Mouse (Mus musculus) urinary bladder, postnatal 36 days (tissue): ENCODE measurements around the gene Akr1a1.
"Not testable (repeated sequence)": the region's sequence is repeated elsewhere in the genome, so short reads cannot be mapped to it uniquely, and the experiment has no call there.

Source experiments
- DNase-seq, 2 experiments: peaks; one replicate each; pipeline ENCODE4 v3.0.0; 2022; ENCODE audit warnings: low spot score in 2 of 2, mixed read lengths in 1 of 2

Akr1a1 gene

DNA sequence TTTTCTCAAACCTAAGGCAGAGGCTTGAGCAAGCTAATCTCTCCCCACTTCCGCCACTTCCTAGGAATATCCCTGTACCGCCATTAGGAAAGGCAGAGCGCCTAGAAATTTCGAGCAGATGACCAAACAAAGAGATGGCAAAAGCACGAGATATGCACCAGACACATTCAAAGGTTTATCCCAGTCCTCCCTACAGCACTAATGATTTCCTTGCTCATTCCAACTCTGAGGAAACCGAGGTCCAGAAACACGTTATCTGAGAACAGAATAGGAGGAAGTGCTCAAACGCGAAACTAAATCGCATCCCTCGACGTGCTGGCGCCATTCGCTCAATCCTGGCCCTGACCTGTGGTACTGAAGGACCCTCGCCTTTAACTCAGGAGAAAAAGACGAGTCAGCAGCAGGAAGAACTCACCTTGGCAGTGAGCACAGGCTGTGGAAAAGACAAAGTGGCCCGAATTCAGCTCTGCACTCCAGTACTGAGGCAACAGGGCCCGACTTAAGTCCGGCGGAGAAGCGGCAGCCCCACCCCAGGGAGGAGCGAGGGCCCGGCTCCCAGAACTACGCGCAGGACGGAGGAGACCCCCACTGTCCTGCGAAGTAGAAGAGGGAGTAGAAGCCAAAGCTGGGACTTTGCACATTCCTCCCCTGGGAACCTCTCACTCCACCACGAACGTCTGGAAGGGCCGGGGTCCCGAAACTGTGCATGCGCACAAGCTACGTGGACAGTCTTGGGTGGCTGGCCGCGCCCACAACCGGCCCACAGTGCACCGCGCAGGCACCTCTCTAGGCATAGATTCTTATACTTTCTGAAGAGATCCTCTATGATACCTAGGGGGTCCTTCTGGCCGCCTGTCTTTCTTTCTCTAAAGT is at the start of gene Akr1a1:
Gene Akr1a1 (minus strand): TSS at position 757 of the 873 bp plus-strand sequence.
- DNase-seq = peak; percentile 91

DNA sequence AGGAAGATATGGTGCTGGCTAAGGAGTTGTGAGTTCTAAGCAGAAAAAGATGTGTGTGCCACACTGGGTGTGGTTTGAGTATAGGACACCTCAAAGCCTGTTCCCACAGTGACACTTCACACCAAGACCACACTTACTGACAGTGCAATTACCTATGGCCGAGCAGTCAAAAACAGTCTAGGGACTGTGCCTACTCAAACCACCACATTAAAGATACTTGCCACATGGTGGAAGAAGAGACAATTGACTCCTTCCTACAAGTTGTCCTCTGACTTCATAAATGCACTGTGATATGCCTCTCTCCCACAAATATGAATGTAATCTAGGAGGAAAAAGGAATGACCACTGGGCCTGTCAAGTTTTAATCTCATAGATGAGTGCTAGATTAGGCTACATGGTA is 49.5 kb upstream of the Akr1a1 start:
- no peak for DNase-seq

DNA sequence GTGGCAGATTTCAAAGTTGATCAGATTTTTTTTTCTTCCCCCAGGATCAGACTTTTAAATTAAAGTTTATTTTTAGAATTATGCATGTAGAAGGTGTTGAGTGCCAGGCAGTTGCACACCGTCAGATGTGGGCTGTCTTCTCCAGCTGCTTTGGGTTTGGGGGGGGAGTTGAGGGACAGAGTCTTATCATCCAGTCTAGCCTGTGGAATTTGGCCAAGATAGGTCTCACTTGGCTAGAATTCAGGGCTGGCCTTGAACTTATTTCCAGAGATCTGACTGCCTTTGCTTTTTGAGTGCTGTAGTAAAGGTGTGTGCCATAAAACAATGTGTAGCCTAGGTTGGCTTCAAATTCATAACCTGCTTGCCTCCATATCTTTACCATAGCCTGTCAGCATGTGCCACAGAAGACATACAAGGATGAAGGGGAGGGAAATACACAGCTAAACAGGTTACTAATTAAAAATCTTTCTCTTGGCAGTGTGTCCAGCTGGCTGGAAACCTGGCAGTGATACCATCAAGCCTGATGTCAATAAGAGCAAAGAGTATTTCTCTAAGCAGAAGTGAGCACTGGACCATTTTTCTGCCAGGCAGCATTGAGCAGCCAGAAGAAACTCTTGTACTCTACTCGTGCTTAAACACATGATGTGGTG is 47.3 kb upstream of the Akr1a1 start:
- DNase-seq = no peak

DNA sequence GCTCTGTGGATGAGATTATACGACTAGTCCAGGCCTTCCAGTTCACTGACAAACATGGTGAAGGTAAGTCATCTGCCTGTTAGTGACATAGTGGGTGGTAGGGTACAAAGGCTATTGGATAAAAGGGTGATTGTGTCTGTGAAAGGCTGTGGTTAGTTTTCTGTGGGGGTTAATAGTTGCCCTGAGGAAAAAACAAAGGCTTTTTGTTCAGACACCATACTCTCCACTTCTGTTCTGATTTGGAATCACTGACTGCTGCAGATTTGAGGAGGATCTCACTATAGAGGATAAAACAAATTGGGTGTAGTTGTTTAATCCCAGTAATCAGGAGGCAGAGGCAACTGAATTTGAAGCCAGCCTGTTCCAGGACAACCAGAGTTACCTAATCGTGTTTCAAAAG is 42.3 kb upstream of the Akr1a1 start:
- no peak for DNase-seq

DNA sequence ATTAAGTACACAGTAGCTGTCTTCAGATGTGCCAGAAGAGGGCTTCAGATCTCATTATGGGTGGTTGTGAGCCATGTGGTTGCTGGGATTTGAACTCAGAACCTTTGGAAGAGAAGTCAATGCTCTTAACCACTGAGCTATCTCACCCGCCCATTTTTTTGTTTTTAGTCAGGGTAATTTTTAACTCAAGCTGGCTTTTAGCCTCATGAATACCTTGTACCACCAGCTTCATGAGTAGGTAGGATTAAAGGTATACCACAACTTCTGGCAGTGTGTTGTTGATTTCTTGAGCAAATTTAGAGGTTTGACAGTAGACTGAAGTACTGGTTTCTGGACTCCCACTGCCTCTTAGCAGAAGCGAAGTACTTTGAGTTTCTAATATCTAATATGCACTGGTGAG is 40.7 kb upstream of the Akr1a1 start:
- DNase-seq = no peak

DNA sequence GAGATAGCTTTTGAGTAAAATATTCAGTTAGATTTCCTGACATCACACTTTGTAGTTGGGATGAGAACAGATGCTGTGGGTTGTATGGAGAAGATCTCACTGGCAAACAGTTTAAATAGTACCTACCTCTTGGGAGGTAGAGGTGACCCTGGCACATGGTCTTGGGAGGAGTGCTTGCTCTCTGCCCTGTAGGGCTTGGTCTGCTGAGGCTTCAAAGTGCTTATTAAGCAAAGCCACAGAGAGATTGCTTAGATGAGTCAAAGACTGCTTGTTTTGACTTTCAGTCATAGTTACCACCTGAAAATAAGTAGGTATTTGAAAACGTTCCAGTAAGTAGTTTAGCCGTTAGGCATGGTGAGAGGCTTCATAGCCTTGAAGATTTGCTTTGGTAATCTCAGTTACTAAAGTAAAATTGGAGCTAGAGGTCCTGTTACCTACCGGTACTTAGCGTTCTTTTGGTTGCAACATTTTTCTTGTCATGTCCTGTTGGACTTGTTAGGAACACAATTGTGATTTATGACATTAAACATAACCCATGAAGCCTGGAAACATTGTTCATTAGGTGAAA is 37.9 kb upstream of the Akr1a1 start:
- DNase-seq = no peak

DNA sequence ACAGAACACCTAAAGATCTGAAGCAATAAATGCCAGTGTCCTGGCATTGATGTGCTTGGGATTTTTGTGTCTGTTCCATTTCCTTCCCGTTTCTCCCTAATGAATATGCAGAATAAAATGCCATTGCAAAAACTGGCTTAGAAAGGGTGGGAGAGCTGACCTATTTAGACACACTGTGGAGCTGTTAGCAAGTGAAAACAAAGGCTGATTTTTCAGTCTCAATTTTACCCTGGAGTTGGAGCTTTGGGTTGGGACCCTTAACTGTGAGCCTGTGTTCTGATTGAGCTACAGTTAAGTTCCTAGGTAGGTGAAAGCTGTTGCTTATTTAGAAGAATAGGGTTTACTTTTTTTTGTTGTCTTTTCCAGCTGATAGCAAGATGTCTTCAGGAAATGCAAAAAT is 35.6 kb upstream of the Akr1a1 start:
- no peak for DNase-seq

DNA sequence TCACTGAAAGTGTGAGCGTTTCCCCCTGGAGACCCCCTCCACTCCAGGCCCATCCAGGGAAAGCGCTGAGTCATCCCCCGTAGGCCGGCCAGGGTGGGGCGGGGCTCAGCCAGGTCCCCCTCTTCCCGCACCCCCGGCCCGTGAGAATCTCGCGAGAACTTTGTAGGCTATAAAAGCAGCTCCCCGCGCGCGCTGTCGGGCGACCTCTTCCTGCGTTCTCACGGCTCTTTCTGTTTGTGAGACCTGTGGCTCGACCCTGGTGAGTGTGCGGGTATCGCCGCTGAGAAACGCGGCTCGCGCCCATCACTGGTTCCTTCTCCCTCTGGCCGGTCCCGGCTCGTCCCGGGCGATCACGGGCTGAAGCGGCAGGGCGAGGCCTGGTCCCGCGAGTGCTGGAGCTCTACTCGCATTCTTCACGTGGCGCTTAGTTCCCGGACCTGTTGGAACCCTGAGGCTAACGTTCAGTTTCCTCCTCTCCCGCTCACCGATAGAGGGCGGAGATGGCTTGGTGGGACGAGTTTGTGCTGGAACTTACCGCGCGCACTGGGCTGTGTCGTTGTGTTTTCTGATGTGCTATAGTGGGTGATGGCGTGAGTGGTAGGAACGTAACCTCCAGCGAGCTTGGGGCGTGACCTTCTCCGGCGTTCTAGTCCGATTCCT is 34.1 kb upstream of the Akr1a1 start, which contains the start of gene Prdx1:
Gene Prdx1 (plus strand): TSS at position 143 of the 660 bp plus-strand sequence.
- DNase-seq = peak; percentile 96

DNA sequence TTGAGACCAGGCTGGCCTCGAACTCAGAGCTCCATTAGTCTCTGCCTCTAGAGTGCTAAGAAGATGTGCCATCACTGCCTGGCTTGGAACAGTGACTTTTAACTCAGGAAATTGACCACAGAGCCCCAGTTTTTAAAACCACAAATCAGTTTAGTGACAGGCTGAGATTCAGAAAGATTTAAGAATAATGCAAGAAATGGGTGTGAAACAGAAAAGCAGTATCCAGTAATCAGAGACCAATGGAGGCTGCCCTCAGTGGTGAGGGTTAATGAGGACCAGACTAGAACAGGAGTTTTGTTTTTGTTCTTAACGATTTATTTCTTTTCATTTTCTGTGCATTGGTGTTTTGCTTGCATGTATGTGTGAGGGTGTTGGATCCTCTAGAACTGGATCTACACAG is 33.2 kb upstream of the Akr1a1 start:
- DNase-seq = no peak

DNA sequence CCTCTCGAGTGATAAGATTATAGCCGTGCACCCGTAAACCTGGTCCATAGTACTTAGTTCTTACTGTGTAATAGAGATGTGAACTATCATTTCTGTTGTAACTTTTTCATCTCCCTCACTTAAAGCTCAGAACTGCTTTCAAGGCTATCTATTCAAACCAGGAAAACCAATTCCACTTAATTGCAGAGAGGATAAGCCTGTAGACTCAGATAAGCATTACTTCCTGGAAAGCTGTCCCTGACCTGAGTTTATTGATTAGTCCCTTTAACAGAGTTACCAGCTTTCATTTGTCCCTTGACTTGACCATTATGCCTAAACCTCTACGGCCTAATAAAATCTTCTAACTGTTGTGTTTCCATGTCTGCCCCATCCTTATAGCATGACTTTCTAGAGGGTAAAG is 32.5 kb upstream of the Akr1a1 start:
- DNase-seq = no peak

DNA sequence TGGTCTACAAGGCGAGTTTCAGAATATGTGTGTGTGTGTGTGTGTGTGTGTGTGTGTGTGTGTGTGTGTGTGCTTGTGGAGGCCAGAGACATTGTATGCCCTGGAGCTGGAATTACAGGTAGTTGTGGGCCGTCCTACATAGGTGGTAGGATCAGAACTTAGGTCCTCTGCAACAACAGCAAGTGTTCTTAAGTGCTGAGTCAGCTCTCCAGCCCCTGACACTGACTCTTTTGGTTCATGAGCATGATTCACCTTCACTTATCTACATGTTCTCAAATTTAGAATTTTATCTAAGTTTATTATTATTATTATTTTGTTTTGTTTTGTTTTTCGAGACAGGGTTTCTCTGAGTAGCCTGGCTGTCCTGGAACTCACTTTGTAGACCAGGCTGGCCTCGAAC is 29.0 kb upstream of the Akr1a1 start:
- not testable (repeated sequence) for DNase-seq

DNA sequence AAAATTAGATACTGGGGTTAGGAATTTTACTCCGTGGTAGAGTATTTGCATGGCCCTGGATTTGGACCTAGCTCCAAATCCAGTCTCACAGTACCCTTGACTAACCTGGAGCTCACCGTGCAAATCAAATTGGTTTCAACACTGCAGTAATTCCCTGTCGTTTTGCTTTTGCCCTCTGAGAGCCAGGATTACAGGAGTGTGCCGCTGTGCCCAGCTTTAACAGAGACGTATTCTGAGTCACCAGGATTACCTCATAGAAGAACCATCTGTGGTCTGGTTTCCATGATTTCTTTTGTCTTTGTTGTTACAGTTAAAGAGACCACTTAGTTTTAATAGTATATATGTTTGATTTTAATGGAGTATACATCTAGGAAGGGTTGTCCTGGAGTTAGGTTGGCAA is 27.7 kb upstream of the Akr1a1 start:
- DNase-seq = no peak

DNA sequence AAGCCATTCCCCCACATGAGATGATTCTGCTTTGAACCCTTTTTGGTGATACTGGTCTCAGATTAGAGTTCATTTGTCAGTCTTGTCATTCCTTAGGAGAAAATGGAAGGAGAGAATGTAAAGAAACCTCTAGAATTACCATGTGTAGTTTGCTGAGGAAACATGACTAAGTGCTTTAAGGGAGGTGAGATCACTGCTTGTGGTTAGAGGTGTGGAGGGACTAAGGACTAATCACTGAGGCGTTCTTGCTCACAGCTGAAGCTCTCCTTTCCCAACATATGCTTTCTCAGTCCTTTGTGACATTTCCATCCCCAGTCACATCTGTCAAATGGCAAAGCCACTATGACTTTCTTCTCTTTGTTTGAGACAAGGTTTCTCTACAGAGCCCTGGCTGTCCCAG is 26.3 kb upstream of the Akr1a1 start:
- DNase-seq = no peak

DNA sequence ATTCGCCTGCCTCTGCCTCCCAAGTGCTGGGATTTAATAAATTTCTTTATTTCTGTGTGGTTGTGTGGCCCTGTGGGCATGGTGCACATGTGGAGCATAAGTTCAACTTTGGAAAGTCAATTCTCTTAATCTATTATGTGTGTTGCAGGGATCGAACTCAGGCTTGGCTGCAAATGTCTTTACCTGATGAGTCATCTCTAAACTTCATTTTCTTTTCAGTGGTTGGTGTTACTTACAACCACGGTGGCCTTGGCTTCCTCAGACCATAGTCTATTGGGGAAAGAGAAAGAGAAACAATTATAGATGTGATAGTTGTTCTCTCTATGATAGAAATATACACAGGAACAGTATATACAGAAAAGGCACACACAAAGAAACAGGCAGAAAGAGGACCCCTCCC is 24.5 kb upstream of the Akr1a1 start:
- no peak for DNase-seq

DNA sequence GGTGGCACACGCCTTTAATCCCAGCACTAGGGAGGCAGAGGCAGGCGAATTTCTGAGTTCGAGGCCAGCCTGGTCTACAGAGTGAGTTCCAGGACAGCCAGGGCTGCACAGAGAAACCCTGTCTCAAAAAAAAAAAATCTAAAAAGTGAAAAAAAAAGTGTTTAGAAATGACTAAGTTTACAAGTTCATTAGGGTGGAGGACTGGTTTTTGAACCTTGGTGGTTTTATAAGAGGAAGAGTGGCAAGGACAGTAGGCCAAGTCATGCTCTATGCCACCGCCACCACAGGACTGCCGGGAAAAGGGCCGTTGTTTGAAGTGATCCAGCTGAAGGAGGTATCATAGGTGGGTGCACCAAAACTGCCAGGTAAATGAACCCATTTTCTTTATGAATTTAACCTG is 23.3 kb upstream of the Akr1a1 start:
- DNase-seq = not testable (repeated sequence)

DNA sequence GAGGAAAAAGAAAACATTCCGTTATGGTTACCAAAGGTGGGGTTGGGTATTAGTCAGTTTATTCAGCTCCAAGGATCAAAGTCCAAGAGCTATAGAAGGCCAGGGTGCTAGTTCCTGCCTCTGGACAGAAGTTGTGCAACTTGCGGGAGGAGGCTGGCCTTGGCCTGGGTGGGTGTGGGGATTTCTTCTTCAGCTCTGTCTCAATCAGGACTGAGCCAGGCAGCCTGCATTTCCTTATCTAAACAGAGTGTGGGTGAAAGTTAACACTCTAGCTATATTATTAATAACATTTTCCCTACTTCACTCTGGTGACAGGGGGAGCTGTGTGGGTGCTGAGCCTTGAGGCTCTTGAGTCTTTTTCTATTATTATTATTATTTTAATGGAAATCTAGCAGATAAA is 21.3 kb upstream of the Akr1a1 start:
- peak; percentile 41 to 76 for DNase-seq

DNA sequence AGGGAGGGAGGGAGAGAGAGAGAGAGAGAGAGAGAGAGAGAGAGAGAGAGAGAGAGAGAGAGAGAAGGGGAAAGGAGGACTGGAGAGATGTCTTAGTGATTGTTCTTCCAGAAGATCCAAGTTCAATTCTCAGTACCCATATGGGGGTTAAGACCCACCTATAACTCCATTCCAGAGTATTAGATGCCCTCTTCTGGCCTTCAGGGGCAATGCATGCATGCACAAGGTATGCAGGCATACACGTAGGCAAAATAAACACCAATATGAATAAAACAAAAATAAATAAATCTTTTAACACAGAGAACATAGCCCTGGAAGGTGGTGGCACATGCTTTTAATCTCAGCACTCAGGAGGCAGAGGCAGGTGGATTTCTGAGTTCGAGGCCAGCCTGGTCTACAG is 17.8 kb upstream of the Akr1a1 start:
- DNase-seq = no peak

DNA sequence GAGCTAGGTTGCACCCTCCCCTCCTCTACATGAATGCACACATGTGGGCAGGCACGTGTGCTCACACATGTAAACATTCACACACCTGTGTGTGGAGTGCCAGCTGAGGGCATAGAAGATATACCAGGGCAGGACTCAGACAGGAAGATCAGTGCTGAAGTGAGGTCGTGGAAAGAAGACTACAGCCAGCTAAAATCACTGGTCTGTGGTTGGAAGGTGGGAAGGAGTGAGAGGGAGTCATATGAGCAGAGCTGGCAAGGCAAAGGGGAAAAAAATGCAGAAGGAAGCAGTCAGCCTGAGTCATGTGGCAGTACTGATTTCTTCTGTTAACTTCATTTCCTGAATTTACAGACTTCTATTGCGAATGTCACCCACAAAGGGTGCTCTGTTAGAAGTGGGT is 16.7 kb upstream of the Akr1a1 start:
- DNase-seq = no peak

DNA sequence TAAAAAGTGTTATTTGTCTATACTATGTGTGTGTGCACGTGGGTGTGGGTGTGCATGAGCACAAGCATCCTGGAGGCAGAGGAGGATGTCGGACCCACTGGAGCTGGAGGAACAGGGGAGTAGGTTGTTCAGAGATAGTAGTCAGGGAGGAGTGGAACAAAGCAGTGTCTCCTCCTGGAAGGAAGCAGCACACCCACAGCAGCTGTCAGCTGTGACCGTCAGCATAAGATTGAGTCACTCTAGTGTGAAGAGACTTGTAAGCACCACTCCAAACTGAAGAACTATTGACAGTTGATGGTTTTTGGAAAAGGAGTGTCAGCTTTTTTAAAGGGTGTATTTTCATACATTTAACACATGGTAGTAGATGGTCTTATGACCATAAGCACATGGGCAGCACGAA is 15.1 kb upstream of the Akr1a1 start:
- no peak for DNase-seq

DNA sequence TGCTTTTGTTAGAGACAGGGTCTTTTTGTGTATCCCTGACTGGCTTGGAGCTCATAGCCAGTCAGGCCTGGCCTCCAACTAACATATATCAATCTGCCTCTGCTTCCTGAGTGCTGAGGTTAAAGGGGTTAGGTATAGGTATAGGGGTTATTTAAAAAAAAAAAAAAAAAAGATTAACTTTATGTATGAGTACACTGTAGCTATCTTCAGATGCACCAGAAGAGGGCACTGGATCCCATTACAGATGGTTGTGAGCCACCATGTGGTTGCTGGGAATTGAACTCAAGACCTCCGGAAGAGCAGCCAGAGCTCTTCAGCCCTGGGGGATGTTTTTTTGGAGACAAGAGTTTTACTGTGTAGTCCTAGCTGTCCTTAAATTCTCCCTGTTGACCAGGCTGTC is 10.5 kb upstream of the Akr1a1 start:
- no peak for DNase-seq

DNA sequence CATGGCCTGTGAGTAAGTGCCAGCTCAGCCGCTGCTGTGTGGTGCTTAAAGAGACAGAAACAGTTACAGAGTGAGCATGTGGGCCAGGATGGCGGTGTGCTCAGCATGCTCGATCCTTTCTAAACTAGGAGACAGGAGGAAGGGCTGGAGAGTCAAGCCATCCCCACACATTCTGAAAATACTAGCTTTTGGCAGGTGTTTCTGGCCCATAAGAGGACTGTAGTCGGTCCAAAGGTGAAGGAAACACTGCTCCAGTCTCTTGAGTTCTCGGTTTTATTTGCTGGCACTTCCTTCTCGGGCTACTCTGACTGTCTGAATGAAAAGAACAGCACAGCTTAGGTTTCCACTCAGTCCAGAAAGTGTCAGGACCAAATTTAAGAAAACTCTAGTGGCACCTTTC is 9.3 kb upstream of the Akr1a1 start:
- no peak for DNase-seq

DNA sequence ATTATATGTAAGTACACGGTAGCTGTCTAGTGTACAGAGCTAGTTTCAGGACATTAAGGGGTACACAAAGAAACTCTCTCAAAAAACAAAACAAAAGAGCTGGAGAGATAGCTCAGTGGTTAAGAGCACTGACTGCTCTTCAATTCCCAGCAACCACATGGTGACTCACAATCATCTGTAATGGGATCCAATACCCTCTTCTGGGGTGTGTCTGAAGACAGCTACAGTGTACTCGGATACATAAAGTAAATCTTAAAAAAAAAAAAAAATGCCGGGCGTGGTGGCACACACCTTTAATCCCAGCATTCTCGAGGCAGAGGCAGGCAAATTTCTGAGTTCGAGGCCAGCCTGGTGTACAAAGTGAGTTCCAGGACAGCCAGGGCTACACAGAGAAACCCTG is 8.4 kb upstream of the Akr1a1 start:
- DNase-seq = not testable (repeated sequence)
